Mouse (Mus musculus) CH12.LX (cell line): ENCODE results near the gene Tmem259. TPM values are rescaled to one million over a fixed set of nuclear protein-coding genes. Genes with fewer than 3 reads are reported as not detected.

Experiments
- DNase-seq: peaks from one replicate; pipeline ENCODE4 v3.0.0-alpha.2; 2013; ENCODE audit errors: extremely low read depth
- H3K27ac ChIP-seq: 2 replicates; pipeline ENCODE4 v1.5.1; 2012; ENCODE audit warnings: low read depth, mild to moderate bottlenecking, control low read depth, moderate library complexity; ENCODE audit not compliant: insufficient read depth
- H3K27me3 ChIP-seq: replicated peaks from 2 replicates; pipeline ENCODE3; 2012; ENCODE audit warnings: inconsistent platforms
- H3K36me3 ChIP-seq, 2 experiments: replicated peaks in 1 of 2; 2 replicates each; pipeline versions ENCODE3 to v1.6.1; 2012; ENCODE audit warnings: inconsistent platforms in 1 of 2, low read length in 1 of 2, mild to moderate bottlenecking in 1 of 2, mixed read lengths in 1 of 2, moderate library complexity in 1 of 2; ENCODE audit not compliant: control insufficient read depth in 1 of 2, insufficient read depth in 1 of 2
- H3K4me1 ChIP-seq, 2 experiments: 2 replicates each; pipeline ENCODE4 v1.6.1; 2012; ENCODE audit warnings: inconsistent platforms in 1 of 2, moderate library complexity in 1 of 2; ENCODE audit not compliant: insufficient read depth in 2 of 2, control insufficient read depth in 1 of 2
- H3K4me2 ChIP-seq: 2 replicates; pipeline ENCODE4 v1.6.1; 2012; ENCODE audit warnings: low read depth, mild to moderate bottlenecking, control low read depth; ENCODE audit not compliant: poor library complexity, insufficient read depth, severe bottlenecking
- H3K4me3 ChIP-seq, 3 experiments: fragments of 150-350 bp in 1 of 3; sonication (generic) in 1 of 3; replicated peaks in 1 of 3; 2 replicates each; pipeline versions ENCODE3 to v1.5.1; 2011 to 2012; ENCODE audit warnings: low read depth in 2 of 3, low read length in 2 of 3, mild to moderate bottlenecking in 2 of 3, moderate library complexity in 2 of 3, control low read depth in 1 of 3, improper control_type of control experiment in 1 of 3, inconsistent platforms in 1 of 3, mixed read lengths in 1 of 3; ENCODE audit not compliant: poor library complexity in 1 of 3
- H3K79me2 ChIP-seq: replicated peaks from 2 replicates; pipeline ENCODE4 v1.6.1; 2012; ENCODE audit warnings: mild to moderate bottlenecking, moderate library complexity; ENCODE audit not compliant: control insufficient read depth, poor library complexity, insufficient read depth, severe bottlenecking; ENCODE audit errors: extremely low read depth
- H3K9ac ChIP-seq: 2 replicates; pipeline ENCODE4 v1.6.1; 2012; ENCODE audit warnings: low read depth, mild to moderate bottlenecking, control low read depth, moderate library complexity; ENCODE audit not compliant: insufficient read depth
- H3K9me3 ChIP-seq: replicated peaks from 2 replicates; pipeline ENCODE3; 2012; ENCODE audit warnings: low read length, inconsistent platforms, mixed read lengths
- BHLHE40 ChIP-seq: IDR thresholded peaks from 2 replicates; pipeline ENCODE4 v1.6.1; 2011; ENCODE audit warnings: mild to moderate bottlenecking, low read depth, low read length, improper control_type of control experiment
- CHD2 ChIP-seq: IDR thresholded peaks from 2 replicates; pipeline ENCODE4 v1.6.1; 2011; ENCODE audit warnings: low read length, improper control_type of control experiment
- ELF1 ChIP-seq: IDR thresholded peaks from 2 replicates; pipeline ENCODE4 v1.6.1; 2014; ENCODE audit warnings: low read depth, mild to moderate bottlenecking, inconsistent platforms, low read length, improper control_type of control experiment
- ETS1 ChIP-seq: conservative IDR thresholded peaks from 2 replicates; pipeline ENCODE4 v1.6.1; 2012; ENCODE audit warnings: low read depth, mild to moderate bottlenecking, inconsistent platforms, low read length, improper control_type of control experiment, moderate library complexity
- JUN ChIP-seq: IDR thresholded peaks from 2 replicates; pipeline ENCODE4 v1.6.1; 2011; ENCODE audit warnings: low read depth, mild to moderate bottlenecking, low read length, improper control_type of control experiment, moderate library complexity; ENCODE audit not compliant: insufficient read depth
- MAFK ChIP-seq: IDR thresholded peaks from 2 replicates; pipeline ENCODE4 v1.6.1; 2011; ENCODE audit warnings: low read length, improper control_type of control experiment; ENCODE audit not compliant: insufficient replicate concordance
- MAX ChIP-seq: IDR thresholded peaks from 2 replicates; pipeline ENCODE4 v1.6.1; 2011; ENCODE audit warnings: low read length, improper control_type of control experiment
- MYC ChIP-seq: IDR thresholded peaks from 2 replicates; pipeline ENCODE4 v1.6.1; 2011; ENCODE audit warnings: low read depth, mild to moderate bottlenecking, improper control_type of control experiment, low read length
- NRF1 ChIP-seq: IDR thresholded peaks from 2 replicates; pipeline ENCODE4 v1.6.1; 2014; ENCODE audit warnings: low read depth, mild to moderate bottlenecking, inconsistent platforms, low read length, improper control_type of control experiment, moderate library complexity
- POLR2AphosphoS2 ChIP-seq: IDR thresholded peaks from 2 replicates; pipeline ENCODE4 v1.6.1; 2011; ENCODE audit warnings: low read depth, low read length, improper control_type of control experiment
- SMC3 ChIP-seq: IDR thresholded peaks from 2 replicates; pipeline ENCODE4 v1.6.1; 2011; ENCODE audit warnings: low read depth, low read length, improper control_type of control experiment
- USF2 ChIP-seq: conservative IDR thresholded peaks from 2 replicates; pipeline ENCODE4 v1.6.1; 2011; ENCODE audit warnings: low read depth, low read length, improper control_type of control experiment
- ZC3H11A ChIP-seq: IDR thresholded peaks from 2 replicates; pipeline ENCODE4 v1.6.1; 2012; ENCODE audit warnings: low read depth, mild to moderate bottlenecking, inconsistent platforms, low read length, improper control_type of control experiment
- ZKSCAN1 ChIP-seq: IDR thresholded peaks from 2 replicates; pipeline ENCODE4 v1.6.1; 2012; ENCODE audit warnings: low read depth, inconsistent platforms, low read length, improper control_type of control experiment, borderline replicate concordance
- ZNF384 ChIP-seq: IDR thresholded peaks from 2 replicates; pipeline ENCODE4 v1.6.1; 2012; ENCODE audit warnings: low read depth, low read length, improper control_type of control experiment, inconsistent platforms
- dilution Hi-C: fragments of 300-500 bp; cut with MboI; formaldehyde crosslinking; loops from 2 replicates; pipeline ENCODE4 v1.14.3; 2020; ENCODE audit warnings: low sequenced_read_pairs; ENCODE audit not compliant: extremely low pct_unique_long_range_greater_than_20kb, extremely low pct_ligation_motif_present
- in situ Hi-C: fragments of 300-500 bp; cut with MboI; formaldehyde crosslinking; loops from 3 replicates; pipeline ENCODE4 v1.14.3; 2019; ENCODE audit warnings: low sequenced_read_pairs, low pct_ligation_motif_present, low pct_unique_long_range_greater_than_20kb, mixed read lengths
- polyA plus RNA-seq: library from polyadenylated mRNA; unstranded; fragments of >175 nt; gene quantifications from 2 replicates; pipeline ENCODE4 v1.2.1, GENCODE M21; 2012; ENCODE audit warnings: low read depth; ENCODE audit not compliant: insufficient read length
- total RNA-seq, 2 experiments: library from RNA; depleted of rRNA; stranded (reverse); fragments of 300-350 nt in 1 of 2; fragments of >200 nt in 1 of 2; gene quantifications; 2 replicates each; pipeline ENCODE4 v1.2.3; 2012 to 2014

The Tmem259 gene
- total and polyA plus RNA-seq, 3 experiments: 50.1 to 84.2 (median 71.7) TPM

DNA sequence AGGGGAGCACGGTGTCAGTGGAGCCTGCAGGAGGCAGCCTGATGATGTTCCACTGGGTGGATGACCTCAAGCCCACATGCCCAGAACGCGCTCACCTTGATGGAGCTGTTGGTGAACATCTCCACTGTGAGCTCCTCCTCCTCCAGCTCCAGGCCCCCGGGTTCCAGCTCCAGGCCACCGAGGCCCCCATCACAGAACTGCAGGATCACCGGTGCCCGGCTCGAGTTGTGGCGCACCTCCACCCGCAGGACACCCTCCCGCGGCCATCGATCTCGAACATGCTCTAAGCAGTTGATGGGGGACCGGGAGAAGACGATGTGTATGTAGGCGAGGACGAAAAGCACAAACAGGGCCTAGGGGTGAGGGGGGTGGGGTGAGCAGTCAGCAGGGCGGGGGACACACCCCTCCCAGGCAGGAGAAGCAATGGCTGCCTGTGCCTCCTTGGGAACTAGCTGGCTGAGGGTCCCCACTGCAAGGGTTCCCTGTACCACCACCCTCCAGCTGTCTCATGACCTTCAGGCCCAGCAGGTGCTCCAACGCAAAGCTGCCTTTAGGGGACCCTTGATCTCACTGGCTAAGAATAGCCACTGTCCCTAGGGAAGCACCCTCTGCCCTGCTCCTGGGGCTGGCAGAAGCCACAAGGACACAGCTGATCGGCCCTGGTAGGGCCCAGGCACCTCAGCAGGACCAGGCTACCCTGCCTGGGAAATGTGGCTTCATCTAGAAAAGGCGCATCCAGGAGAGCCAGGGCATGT is 4.6 kb downstream of the Tmem259 start:
- H3K4me1 ChIP-seq: peaks cover 18 to 34% of the 10 kb centered on the region in 2 experiments
- peaks cover 17% of the 10 kb centered on the region for H3K9me3 ChIP-seq
- H3K79me2 ChIP-seq: peaks cover 35% of the 10 kb centered on the region
- in situ Hi-C loops: no loop called here
- no peaks in the 10 kb centered on the region for H3K27me3 ChIP-seq
- H3K4me3 ChIP-seq: no peak overlapping the region
- H3K4me2 ChIP-seq: no peak overlapping the region
- H3K36me3 ChIP-seq: peaks cover 61 to 78% of the 10 kb centered on the region in 2 experiments
- no peak overlapping the region for H3K27ac ChIP-seq
- TF ChIP-seq MYC: no peak
- TF ChIP-seq NRF1: no peak
- no peak for TF ChIP-seq ELF1
- TF ChIP-seq ZNF384: no peak
- TF ChIP-seq JUN: no peak
- TF ChIP-seq SMC3: no peak
- DNase-seq: no peak
- no peak overlapping the region for H3K9ac ChIP-seq
- dilution Hi-C loops: no loop called here

DNA sequence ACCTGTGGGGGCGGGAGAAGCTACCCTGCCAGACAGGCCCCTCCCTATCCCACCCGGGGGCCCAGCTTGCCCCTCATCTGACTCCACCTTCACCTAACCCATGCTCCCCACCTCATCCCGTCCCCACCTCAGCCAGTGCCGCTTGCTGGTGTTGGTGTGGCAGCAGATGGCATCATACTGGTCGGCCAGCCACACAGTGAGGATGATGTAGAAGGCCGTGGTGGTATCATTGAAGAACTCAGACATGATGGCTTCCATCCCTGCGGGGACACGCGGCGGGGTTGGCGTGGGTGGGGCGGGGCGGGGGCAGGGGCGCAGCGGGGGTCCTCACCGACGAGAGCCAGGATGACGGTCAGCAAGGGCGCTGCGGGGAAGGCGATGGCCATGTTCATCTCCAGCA is 6.1 kb downstream of the Tmem259 start:
- Histone ChIP-seq H3K4me1 (peaks cover 18 to 32% of the 10 kb centered on the region in 2 experiments), H3K27me3 (no peaks in the 10 kb centered on the region), H3K4me2 (no peak overlapping the region), H3K9ac (no peak overlapping the region), H3K9me3 (peaks cover 17% of the 10 kb centered on the region), H3K79me2 (peaks cover 26% of the 10 kb centered on the region), H3K36me3 (peaks cover 74 to 94% of the 10 kb centered on the region in 2 experiments), H3K4me3 (no peak overlapping the region), H3K27ac (no peak overlapping the region)
- in situ Hi-C loops (no loop called here), dilution Hi-C loops (no loop called here)
- no peak for DNase-seq
- no peak for TF ChIP-seq CHD2
- no peak for TF ChIP-seq MAX
- TF ChIP-seq USF2: no peak
- no peak for TF ChIP-seq MAFK
- no peak for TF ChIP-seq ZNF384
- TF ChIP-seq ETS1: no peak
- TF ChIP-seq BHLHE40: no peak
- TF ChIP-seq ZC3H11A: no peak
- no peak for TF ChIP-seq POLR2AphosphoS2
- TF ChIP-seq ZKSCAN1: no peak
